ENCODE assay signal across 8 mouse cellular contexts in the genomic region with DNA sequence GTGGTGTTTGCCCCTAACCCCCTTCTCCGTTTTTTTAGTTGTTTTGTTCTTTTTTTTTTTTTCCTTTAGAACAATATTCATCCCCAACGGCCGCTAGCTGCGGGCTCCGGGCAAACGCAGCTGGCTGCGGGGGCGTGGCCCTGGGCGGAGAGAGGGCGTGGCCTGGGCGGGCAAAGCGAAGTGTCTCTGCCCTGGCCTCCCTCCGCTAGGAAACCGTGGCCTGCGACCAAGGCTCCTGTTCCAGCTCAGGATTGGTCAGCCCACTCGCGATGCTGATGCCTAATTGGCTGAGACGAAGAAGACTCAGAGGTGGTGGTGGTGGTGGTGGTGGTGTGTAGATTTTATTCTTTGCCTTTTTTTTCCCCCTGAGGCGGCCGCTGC. TPM values are rescaled to one million over a fixed set of nuclear protein-coding genes. Genes with fewer than 3 reads are reported as not detected.
DNase-seq lines count a peak whose midpoint lies in the region; ATAC-seq and TF ChIP-seq lines count a peak whose summit lies in the region.

A gene (minus strand): TSS at position 141 of the 381 bp plus-strand sequence.

- H3K36me3 ChIP-seq in hindbrain, embryonic 10.5 days, result no peaks in the 10 kb centered on the region
- no peaks in the 10 kb centered on the region for H3K36me3 ChIP-seq in lung, postnatal 0 days (ENCODE audit: insufficient read depth, low read length)

- ATAC-seq in frontal cortex, adult (ENCODE audit: low TSS enrichment), result peak; percentile 94
- ATAC-seq in lung, postnatal 0 days, result peak; percentile 97

- no peak for TF ChIP-seq CTCF in lung, postnatal 0 days (IDR thresholded peaks at IDR 0.05)

- peak; percentile 85 for DNase-seq in MEL-GATA-1-ER (ENCODE audit: extremely low read depth, low read depth)
- peak; percentile 73 for DNase-seq in cerebellum, adult 8-10 months
- DNase-seq in hindbrain, embryonic 10.5 days (ENCODE audit: low spot score), result peak; percentile 94
- peak; percentile 93 for DNase-seq in layer of hippocampus, adult 9-11 months
- DNase-seq in lung, postnatal 0 days (ENCODE audit: low spot score), result peak; percentile 92
- peak; percentile 91 for DNase-seq in ovary, postnatal 14 days (ENCODE audit: low spot score)
- DNase-seq in thymus, postnatal 25 days, result peak; percentile 98

- peak within 1 kb of the TSS; percentile 68 for H3K27ac ChIP-seq in hindbrain, embryonic 10.5 days
- no peak within 1 kb of the TSS for H3K27ac ChIP-seq in lung, postnatal 0 days (ENCODE audit: low read length)

- peaks cover 67% of the 10 kb centered on the region for H3K4me1 ChIP-seq in hindbrain, embryonic 10.5 days (replicated peaks)
- no peaks in the 10 kb centered on the region for H3K4me1 ChIP-seq in lung, postnatal 0 days (ENCODE audit: insufficient read depth, low read depth, low read length)

- H3K27me3 ChIP-seq in hindbrain, embryonic 10.5 days (ENCODE audit: insufficient read depth, poor library complexity, severe bottlenecking), result peaks cover 90% of the 10 kb centered on the region
- H3K27me3 ChIP-seq in lung, postnatal 0 days (replicated peaks; ENCODE audit: insufficient read depth, low read length), result peaks cover 14% of the 10 kb centered on the region

- H3K4me2 ChIP-seq in lung, postnatal 0 days (replicated peaks; ENCODE audit: low read depth, low read length), result peak within 1 kb of the TSS; percentile 83

- no peak within 1 kb of the TSS for H3K9ac ChIP-seq in lung, postnatal 0 days (replicated peaks; ENCODE audit: low read depth)

- WGBS in hindbrain, embryonic 10.5 days, result 0% methylated on average over 20 of the region's 20 CpGs
- WGBS in lung, postnatal 0 days, result under 1% methylated on average over 20 of the region's 20 CpGs

- peak within 1 kb of the TSS; percentile 59 for H3K4me3 ChIP-seq in hindbrain, embryonic 10.5 days
- peak within 1 kb of the TSS; percentile 42 for H3K4me3 ChIP-seq in lung, postnatal 0 days (ENCODE audit: low read depth, low read length)

- TF ChIP-seq EP300 in lung, postnatal 0 days (IDR thresholded peaks at IDR 0.05), result no peak

- no peaks in the 10 kb centered on the region for H3K9me3 ChIP-seq in hindbrain, embryonic 10.5 days
- H3K9me3 ChIP-seq in lung, postnatal 0 days (ENCODE audit: low read length), result no peaks in the 10 kb centered on the region

RNA-seq across cellular contexts. Expression of the gene that starts here (rescaled TPM):
- polyA plus RNA-seq in hindbrain, embryonic 10.5 days (2016; fragmentation: Nextera tagmentation; extraction: Ambion mirVana), result 6.7 and 6.9 TPM in 2 replicates
- polyA plus RNA-seq in lung, postnatal 0 days (2015; fragmentation: Nextera tagmentation; extraction: Ambion mirVana), result 6.1 and 7.3 TPM in 2 replicates
